Mouse (Mus musculus): Measurements from ENCODE around the gene Letmd1. TPM values are rescaled to one million over a fixed set of nuclear protein-coding genes. Genes with fewer than 3 reads are reported as not detected.
"Not testable (repeated sequence)": the region's sequence is repeated elsewhere in the genome, so short reads cannot be mapped to it uniquely, and the experiment has no call there.

The Letmd1 gene
- total RNA-seq (2021), result 10 to 100 TPM; 58.4 to 61.4 TPM
- long read RNA-seq, transcript Letmd1-207 (8 exons, 2,266 nt), result minor isoform, 7 of 93 reads
- long read RNA-seq, transcript Letmd1-201 (9 exons, 2,502 nt), result major isoform, 32 of 93 reads
- long read RNA-seq, transcript Letmd1-206 (9 exons, 1,222 nt), result minor isoform, 18 of 93 reads
- long read RNA-seq, partial matches to known transcripts, result 21 of 93 reads
- long read RNA-seq, other reads (novel, unspliced or antisense), result 15 of 93 reads

GRCm38 (mm10) chr15:100468295-100469188 lies at the start of gene Letmd1:
Gene Letmd1, plus strand, starts transcription at chr15:100469023.
- peak; percentile 88 to 93 for DNase-seq (ENCODE audit: low spot score in 2 of 2)

- no peak for DNase-seq (ENCODE audit: low spot score in 2 of 2)
Observed at GRCm38 (mm10) chr15:100419311-100419710, 49.5 kb upstream of the Letmd1 start.

- DNase-seq (ENCODE audit: low spot score in 2 of 2), result no peak
Observed at GRCm38 (mm10) chr15:100419901-100420745, 48.7 kb upstream of the Letmd1 start.

- DNase-seq (ENCODE audit: low spot score in 2 of 2), result peak in 1 of 2 experiments; percentile 11
Observed at GRCm38 (mm10) chr15:100421059-100421757, 47.6 kb upstream of the Letmd1 start.

GRCm38 (mm10) chr15:100421758-100422197 lies 47.0 kb upstream of the Letmd1 start, which contains the start of gene Gm5475:
Gene Gm5475, plus strand, starts transcription at chr15:100422147.
- not testable (repeated sequence) for DNase-seq (ENCODE audit: low spot score in 2 of 2)

GRCm38 (mm10) chr15:100422476-100422875 lies 46.3 kb upstream of the Letmd1 start:
- DNase-seq (ENCODE audit: low spot score in 2 of 2), result no peak

- DNase-seq (ENCODE audit: low spot score in 2 of 2), result peak; percentile 95 to 97
Observed at GRCm38 (mm10) chr15:100422899-100423860, 45.6 kb upstream of the Letmd1 start.

GRCm38 (mm10) chr15:100423916-100424315 lies 44.9 kb upstream of the Letmd1 start:
- DNase-seq (ENCODE audit: low spot score in 2 of 2), result no peak

- no peak for DNase-seq (ENCODE audit: low spot score in 2 of 2)
Observed at GRCm38 (mm10) chr15:100424396-100425122, 44.3 kb upstream of the Letmd1 start, which contains the start of gene Slc11a2. Gene Slc11a2, minus strand, starts transcription at chr15:100425072.

GRCm38 (mm10) chr15:100428296-100428905 lies 40.4 kb upstream of the Letmd1 start:
- no peak for DNase-seq (ENCODE audit: low spot score in 2 of 2)

GRCm38 (mm10) chr15:100429959-100430565 lies 38.8 kb upstream of the Letmd1 start:
- DNase-seq (ENCODE audit: low spot score in 2 of 2), result no peak

- DNase-seq (ENCODE audit: low spot score in 2 of 2), result no peak
Observed at GRCm38 (mm10) chr15:100433234-100433633, 35.6 kb upstream of the Letmd1 start.

GRCm38 (mm10) chr15:100436112-100436511 lies 32.7 kb upstream of the Letmd1 start:
- DNase-seq (ENCODE audit: low spot score in 2 of 2), result no peak

- DNase-seq (ENCODE audit: low spot score in 2 of 2), result no peak
Observed at GRCm38 (mm10) chr15:100436518-100436917, 32.3 kb upstream of the Letmd1 start.

- peak; percentile 68 to 86 for DNase-seq (ENCODE audit: low spot score in 2 of 2)
Observed at GRCm38 (mm10) chr15:100443126-100443922, 25.5 kb upstream of the Letmd1 start.

GRCm38 (mm10) chr15:100446887-100447286 lies 21.9 kb upstream of the Letmd1 start:
- DNase-seq (ENCODE audit: low spot score in 2 of 2), result no peak

GRCm38 (mm10) chr15:100448572-100448971 lies 20.3 kb upstream of the Letmd1 start:
- no peak for DNase-seq (ENCODE audit: low spot score in 2 of 2)
